Mouse (Mus musculus) liver, adult 2 months (tissue): ENCODE measurements at regions not wholly inside any gene's neighbourhood (a gene's known extent, or its start where the extent isn't known, plus 50 kb on each side); places are given as distances from the start of the nearest gene placed in this dataset.

Experiments
- DNase-seq: peaks from one replicate; pipeline ENCODE4 v3.0.0-alpha.2; 2011; ENCODE audit warnings: low read depth, low spot score; ENCODE audit errors: extremely low read depth
- H3K27ac ChIP-seq: fragments of 200-500 bp; replicated peaks from 2 replicates; pipeline ENCODE4 v1.5.1; 2012; ENCODE audit warnings: low read depth, mild to moderate bottlenecking, control low read depth, inconsistent platforms, low read length; ENCODE audit not compliant: insufficient read depth
- H3K27me3 ChIP-seq: fragments of 200-500 bp; 2 replicates; pipeline ENCODE4 v1.6.1; 2012; ENCODE audit warnings: mild to moderate bottlenecking, moderate library complexity, low read length, inconsistent platforms; ENCODE audit not compliant: control insufficient read depth, insufficient read depth
- H3K36me3 ChIP-seq: fragments of 200-500 bp; 2 replicates; pipeline ENCODE4 v1.6.1; 2012; ENCODE audit warnings: low read length, inconsistent platforms; ENCODE audit not compliant: control insufficient read depth, insufficient read depth
- H3K4me1 ChIP-seq: fragments of 200-500 bp; 2 replicates; pipeline ENCODE4 v1.6.1; 2011; ENCODE audit warnings: low read length; ENCODE audit not compliant: control insufficient read depth, insufficient read depth
- H3K4me3 ChIP-seq: fragments of 200-500 bp; 2 replicates; pipeline ENCODE4 v1.5.1; 2011; ENCODE audit warnings: low read depth, mild to moderate bottlenecking, control low read depth, low read length, moderate library complexity; ENCODE audit not compliant: insufficient read depth
- H3K79me2 ChIP-seq: fragments of 200-500 bp; 2 replicates; pipeline ENCODE4 v1.6.1; 2012; ENCODE audit warnings: inconsistent platforms, mild to moderate bottlenecking, low read length, moderate library complexity; ENCODE audit not compliant: control insufficient read depth, insufficient read depth
- H3K9ac ChIP-seq: fragments of 200-500 bp; 2 replicates; pipeline ENCODE4 v1.6.1; 2012; ENCODE audit warnings: low read depth, mild to moderate bottlenecking, control low read depth, inconsistent platforms, low read length
- CTCF ChIP-seq: fragments of 200-500 bp; IDR thresholded peaks from 2 replicates; pipeline ENCODE4 v1.5.1; 2011; ENCODE audit warnings: low read depth, low read length, control low read depth
- POLR2A ChIP-seq: fragments of 200-500 bp; IDR thresholded peaks from 2 replicates; pipeline ENCODE4 v1.6.1; 2011; ENCODE audit warnings: low read length, control low read depth; ENCODE audit not compliant: insufficient read depth; ENCODE audit errors: extremely low read depth
- WGBS: fragments of 180-500 bp; shearing (Covaris S2); methylation state at CpG from one replicate; pipeline ENCODE4 v1.1.7; 2018; 5-methylcytosine and 5-hydroxymethylcytosine counted together

DNA sequence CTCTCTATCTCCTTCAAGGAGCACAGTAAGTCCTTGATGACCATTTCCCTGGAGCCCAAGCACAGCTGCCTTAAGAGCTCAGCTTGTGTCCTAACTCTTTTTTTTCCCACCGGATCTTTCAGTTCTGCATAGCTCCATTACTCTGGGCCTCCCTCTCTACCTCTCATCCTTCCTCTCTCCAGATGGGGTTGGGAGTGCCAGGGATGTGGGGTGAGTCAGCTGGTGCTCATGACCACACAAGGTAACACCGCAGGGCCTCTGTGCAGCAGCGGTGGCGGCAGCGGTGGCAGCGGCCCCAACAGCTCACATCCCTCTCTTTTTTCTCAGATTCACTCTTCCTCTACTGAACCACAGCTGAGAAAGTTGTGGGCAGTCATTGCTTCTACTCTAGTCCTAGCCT lies 126.6 kb upstream of the Klf4 start:
- Histone ChIP-seq H3K9ac (no peak overlapping the region), H3K27ac (no peak overlapping the region), H3K4me1 (no peaks in the 10 kb centered on the region), H3K79me2 (no peaks in the 10 kb centered on the region), H3K27me3 (no peaks in the 10 kb centered on the region; the same call in 1 of the 2 replicates), H3K36me3 (no peaks in the 10 kb centered on the region), H3K4me3 (no peak overlapping the region)
- no peak for DNase-seq
- no peak for TF ChIP-seq POLR2A
- TF ChIP-seq CTCF, result no peak
- 89% methylated on average over 6 of the region's 6 CpGs for WGBS

DNA sequence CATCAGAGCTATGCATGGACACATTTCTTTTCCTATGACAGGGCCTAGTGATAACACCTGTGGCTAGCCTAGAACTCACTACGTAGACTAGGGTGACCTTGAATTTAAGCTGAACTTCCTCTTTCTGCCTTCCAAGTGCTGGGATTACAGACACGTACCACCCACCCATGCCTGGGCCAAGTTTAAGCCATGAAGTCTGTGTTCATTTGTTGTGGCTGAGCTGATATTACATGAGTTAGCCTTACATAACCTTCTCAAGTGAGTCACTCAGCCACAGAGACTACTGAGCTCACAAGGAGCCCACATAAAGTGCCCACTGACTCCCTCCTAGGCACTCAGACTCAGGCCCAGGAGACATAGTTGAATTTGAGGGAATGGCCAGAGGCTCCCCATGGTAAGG lies 123.1 kb upstream of the Klf4 start:
- Histone ChIP-seq H3K27ac (no peak overlapping the region), H3K27me3 (peaks cover 4% of the 10 kb centered on the region; the same call in 1 of the 2 replicates), H3K4me1 (no peaks in the 10 kb centered on the region), H3K36me3 (no peaks in the 10 kb centered on the region), H3K4me3 (no peak overlapping the region), H3K9ac (no peak overlapping the region), H3K79me2 (no peaks in the 10 kb centered on the region)
- TF ChIP-seq CTCF (no peak), POLR2A (no peak)
- DNase-seq, result no peak
- 81% methylated on average over 2 of the region's 2 CpGs for WGBS

DNA sequence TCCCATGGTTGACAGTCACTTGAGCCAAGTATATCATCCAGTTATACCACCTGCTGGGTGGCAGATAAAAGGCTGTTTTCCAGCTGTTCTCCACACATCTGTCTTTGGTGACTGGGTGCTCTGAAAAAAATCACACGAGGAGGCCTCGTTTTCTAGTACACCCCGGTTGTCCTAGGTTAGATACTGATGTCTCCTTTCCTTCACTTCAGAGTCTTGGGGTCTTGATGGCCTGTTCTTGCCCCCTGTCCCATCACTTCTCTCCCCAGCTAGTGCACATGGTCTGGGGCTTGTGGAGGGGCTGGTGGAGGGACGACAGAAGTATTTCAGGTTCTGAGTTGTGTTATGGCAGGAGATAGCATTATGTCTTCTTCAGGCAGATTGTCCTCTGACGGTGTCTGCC lies 120.4 kb upstream of the Klf4 start:
- DNase-seq, result no peak
- WGBS, result 74% methylated on average over 5 of the region's 5 CpGs
- no peaks in the 10 kb centered on the region for H3K4me1 ChIP-seq
- no peak overlapping the region for H3K9ac ChIP-seq
- H3K79me2 ChIP-seq, result no peaks in the 10 kb centered on the region
- H3K36me3 ChIP-seq, result no peaks in the 10 kb centered on the region
- no peak overlapping the region for H3K4me3 ChIP-seq
- no peak overlapping the region for H3K27ac ChIP-seq
- H3K27me3 ChIP-seq, result peaks cover 9% of the 10 kb centered on the region
- no peak for TF ChIP-seq POLR2A
- no peak for TF ChIP-seq CTCF

DNA sequence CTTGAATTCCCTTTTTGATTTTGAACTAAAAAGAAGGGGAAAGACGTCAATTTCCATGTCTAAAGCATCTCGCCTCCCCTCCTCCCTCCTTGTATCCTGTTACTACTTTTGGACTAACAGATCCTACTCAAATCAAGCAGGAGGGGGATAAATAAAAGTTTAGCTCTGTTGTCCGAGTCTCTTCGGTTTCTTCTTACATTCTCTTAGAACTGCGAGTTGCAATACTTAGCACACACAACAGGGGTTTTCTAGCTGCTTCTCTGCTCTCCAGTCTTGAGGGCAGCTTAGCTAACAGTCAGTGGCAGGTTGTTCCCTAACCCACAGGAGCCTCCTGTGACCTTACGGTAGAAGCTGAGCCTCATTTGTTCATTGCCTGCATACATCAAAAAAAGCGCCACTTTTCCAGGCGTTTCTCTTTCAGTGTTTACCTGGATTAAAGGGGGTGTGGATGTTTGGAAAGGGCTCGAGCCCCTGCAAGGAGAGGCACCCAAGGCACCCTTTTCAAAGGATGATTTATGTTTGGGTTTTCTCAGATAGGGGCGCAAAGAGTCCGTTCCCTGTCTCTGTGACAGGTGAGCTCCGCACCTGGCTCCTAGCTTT lies 119.6 kb upstream of the Klf4 start:
- TF ChIP-seq CTCF, result no peak
- no peak for TF ChIP-seq POLR2A
- H3K36me3 ChIP-seq, result no peaks in the 10 kb centered on the region
- no peaks in the 10 kb centered on the region for H3K4me1 ChIP-seq
- H3K27me3 ChIP-seq, result peaks cover 9% of the 10 kb centered on the region
- H3K9ac ChIP-seq, result peak overlapping the region; percentile 44
- H3K79me2 ChIP-seq, result no peaks in the 10 kb centered on the region
- DNase-seq, result peak; percentile 6
- 0 out of 2 replicates have a peak overlapping the region, but pooled peaks have one; percentile 35 for H3K4me3 ChIP-seq
- WGBS, result 18% methylated on average over 12 of the region's 12 CpGs
- peak overlapping the region; percentile 56 for H3K27ac ChIP-seq

- H3K4me1 ChIP-seq, result no peaks in the 10 kb centered on the region
- no peaks in the 10 kb centered on the region for H3K79me2 ChIP-seq
- H3K27me3 ChIP-seq, result peaks cover 9% of the 10 kb centered on the region
- DNase-seq, result peak; percentile 56
- H3K9ac ChIP-seq, result peak overlapping the region; percentile 73
- peak overlapping the region; percentile 81 for H3K27ac ChIP-seq
- no peaks in the 10 kb centered on the region for H3K36me3 ChIP-seq
- H3K4me3 ChIP-seq, result peak overlapping the region; percentile 59
- WGBS, result under 1% methylated on average over 53 of the region's 56 CpGs
- TF ChIP-seq POLR2A (peak; percentile 77), CTCF (no peak)
These were observed 118.9 kb upstream of the Klf4 start for GRCm38 (mm10) chr4:55651051-55651763.

GRCm38 (mm10) chr4:55650186-55650585 lies 117.9 kb upstream of the Klf4 start:
- no peak overlapping the region for H3K27ac ChIP-seq
- peaks cover 14% of the 10 kb centered on the region for H3K27me3 ChIP-seq
- no peak overlapping the region for H3K9ac ChIP-seq

More at GRCm38 (mm10) chr4:55650186-55650585, 117.9 kb upstream of the Klf4 start:
- Histone ChIP-seq H3K79me2 (no peaks in the 10 kb centered on the region), H3K4me1 (no peaks in the 10 kb centered on the region), H3K4me3 (no peak overlapping the region), H3K36me3 (no peaks in the 10 kb centered on the region)
- TF ChIP-seq CTCF, result no peak
- no peak for TF ChIP-seq POLR2A
- WGBS, result 33% methylated on average over 7 of the region's 7 CpGs
- DNase-seq, result peak; percentile 14
